Mouse (Mus musculus): ENCODE measurements at regions not wholly inside any gene's neighbourhood (a gene's known extent, or its start where the extent isn't known, plus 50 kb on each side); places are given as distances from the start of the nearest gene placed in this dataset.

GRCm38 (mm10) chr9:61310574-61310973, 61.6 kb upstream of the Tle3 start:
- Histone ChIP-seq H3K4me3 (replicated peaks; ENCODE audit: low read length) (no peak overlapping the region), H3K36me3 (ENCODE audit: insufficient read depth, low read length) (no peaks in the 10 kb centered on the region), H3K27me3 (ENCODE audit: insufficient read depth, low read length) (peaks cover 22% of the 10 kb centered on the region), H3K9me3 (ENCODE audit: low read length) (no peaks in the 10 kb centered on the region), H3K4me1 (replicated peaks; ENCODE audit: low read depth, low read length) (peaks cover 40% of the 10 kb centered on the region)
- TF ChIP-seq CTCF (conservative IDR thresholded peaks at IDR 0.05; ENCODE audit: low read length) = no peak
- no peak for TF ChIP-seq NANOG (IDR thresholded peaks at IDR 0.05; ENCODE audit: borderline replicate concordance, low read length)
- TF ChIP-seq POU5F1 (IDR thresholded peaks at IDR 0.05; ENCODE audit: borderline replicate concordance, low read length) = no peak

- H3K9me3 ChIP-seq (ENCODE audit: low read length) = no peaks in the 10 kb centered on the region
- no peak overlapping the region for H3K4me3 ChIP-seq (replicated peaks; ENCODE audit: low read length)
- no peak for TF ChIP-seq POU5F1 (IDR thresholded peaks at IDR 0.05; ENCODE audit: borderline replicate concordance, low read length)
- TF ChIP-seq CTCF (conservative IDR thresholded peaks at IDR 0.05; ENCODE audit: low read length) = no peak
- TF ChIP-seq NANOG (IDR thresholded peaks at IDR 0.05; ENCODE audit: borderline replicate concordance, low read length) = no peak
These were observed 60.6 kb upstream of the Tle3 start for GRCm38 (mm10) chr9:61311604-61312003.

GRCm38 (mm10) chr9:61314630-61315179, 57.5 kb upstream of the Tle3 start:
- TF ChIP-seq NANOG (IDR thresholded peaks at IDR 0.05; ENCODE audit: borderline replicate concordance, low read length) (no peak), CTCF (conservative IDR thresholded peaks at IDR 0.05; ENCODE audit: low read length) (no peak), POU5F1 (IDR thresholded peaks at IDR 0.05; ENCODE audit: borderline replicate concordance, low read length) (no peak)
- peaks cover 27% of the 10 kb centered on the region for H3K27me3 ChIP-seq (ENCODE audit: insufficient read depth, low read length)
- peaks cover 77% of the 10 kb centered on the region for H3K4me1 ChIP-seq (replicated peaks; ENCODE audit: low read depth, low read length)

More at GRCm38 (mm10) chr9:61311604-61312003, 60.6 kb upstream of the Tle3 start:
- Histone ChIP-seq H3K4me1 (replicated peaks; ENCODE audit: low read depth, low read length) (peaks cover 50% of the 10 kb centered on the region), H3K27me3 (ENCODE audit: insufficient read depth, low read length) (peaks cover 22% of the 10 kb centered on the region), H3K36me3 (ENCODE audit: insufficient read depth, low read length) (no peaks in the 10 kb centered on the region)

DNA sequence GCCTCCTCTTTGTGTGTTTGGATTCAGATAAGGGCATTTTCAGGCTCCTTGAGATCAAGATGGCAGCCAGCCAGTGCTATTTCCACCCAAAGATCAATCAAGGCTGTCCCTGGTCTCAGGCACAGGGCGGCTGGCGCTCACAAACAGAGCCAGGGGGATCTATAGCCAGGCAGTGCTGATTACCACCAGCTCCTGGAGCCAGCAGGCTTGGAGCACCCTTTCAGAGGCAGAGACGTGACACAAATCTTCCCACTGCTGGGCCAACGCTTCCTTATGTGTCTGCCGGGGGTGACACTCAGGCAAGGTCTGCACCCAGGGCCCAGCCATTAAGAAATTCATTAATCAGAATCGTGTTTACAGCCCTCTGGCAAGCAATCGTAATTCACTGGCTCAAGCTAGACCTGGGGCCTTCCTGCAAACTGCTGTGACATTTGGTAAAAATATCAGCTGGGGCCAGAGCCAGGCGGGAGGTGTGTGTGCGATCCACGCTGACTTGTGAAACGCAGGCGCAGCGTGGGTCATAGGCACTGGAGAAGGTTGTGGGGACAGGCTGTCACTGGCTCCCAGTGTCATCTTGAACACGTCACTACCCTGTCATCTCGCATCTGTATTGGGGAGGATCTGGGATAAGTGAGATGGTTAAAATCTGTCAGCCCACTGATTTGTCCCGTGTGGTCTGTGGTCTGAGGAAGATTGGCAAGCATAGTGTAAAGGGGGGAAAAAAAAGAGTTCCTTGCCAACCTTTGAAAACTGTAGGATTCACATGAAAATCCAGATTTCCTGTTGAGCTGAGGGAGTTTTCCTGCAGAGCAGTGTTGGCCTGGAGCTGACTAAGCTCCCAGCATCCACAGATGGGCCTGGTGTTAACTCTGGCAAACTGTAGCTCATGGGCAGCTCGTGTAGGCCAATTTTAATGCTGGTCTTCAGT, 56.5 kb upstream of the Tle3 start:
- H3K9me3 ChIP-seq (ENCODE audit: low read length) = peaks cover 4% of the 10 kb centered on the region; the same call in 1 of the 2 replicates
- H3K27me3 ChIP-seq (ENCODE audit: insufficient read depth, low read length) = peaks cover 19% of the 10 kb centered on the region
- peaks cover 86% of the 10 kb centered on the region for H3K4me1 ChIP-seq (replicated peaks; ENCODE audit: low read depth, low read length)
- TF ChIP-seq NANOG (IDR thresholded peaks at IDR 0.05; ENCODE audit: borderline replicate concordance, low read length) (no peak), POU5F1 (IDR thresholded peaks at IDR 0.05; ENCODE audit: borderline replicate concordance, low read length) (no peak), CTCF (conservative IDR thresholded peaks at IDR 0.05; ENCODE audit: low read length) (no peak)
- H3K4me3 ChIP-seq (replicated peaks; ENCODE audit: low read length) = peak overlapping the region; percentile 1; the same call in 1 of the 2 replicates
- no peaks in the 10 kb centered on the region for H3K36me3 ChIP-seq (ENCODE audit: insufficient read depth, low read length)

More at GRCm38 (mm10) chr9:61314630-61315179, 57.5 kb upstream of the Tle3 start:
- Histone ChIP-seq H3K36me3 (ENCODE audit: insufficient read depth, low read length) (no peaks in the 10 kb centered on the region), H3K9me3 (ENCODE audit: low read length) (peaks cover 4% of the 10 kb centered on the region; the same call in 1 of the 2 replicates), H3K4me3 (replicated peaks; ENCODE audit: low read length) (peak overlapping the region; percentile 1; the same call in 1 of the 2 replicates)

- Histone ChIP-seq H3K9me3 (ENCODE audit: low read length) (peaks cover 4% of the 10 kb centered on the region; the same call in 1 of the 2 replicates), H3K36me3 (ENCODE audit: insufficient read depth, low read length) (no peaks in the 10 kb centered on the region), H3K4me1 (replicated peaks; ENCODE audit: low read depth, low read length) (peaks cover 89% of the 10 kb centered on the region), H3K27me3 (ENCODE audit: insufficient read depth, low read length) (peaks cover 14% of the 10 kb centered on the region), H3K4me3 (replicated peaks; ENCODE audit: low read length) (no peak overlapping the region)
- TF ChIP-seq CTCF (conservative IDR thresholded peaks at IDR 0.05; ENCODE audit: low read length) (no peak), NANOG (IDR thresholded peaks at IDR 0.05; ENCODE audit: borderline replicate concordance, low read length) (no peak), POU5F1 (IDR thresholded peaks at IDR 0.05; ENCODE audit: borderline replicate concordance, low read length) (no peak)
These were observed 55.7 kb upstream of the Tle3 start for GRCm38 (mm10) chr9:61316442-61316841.

DNA sequence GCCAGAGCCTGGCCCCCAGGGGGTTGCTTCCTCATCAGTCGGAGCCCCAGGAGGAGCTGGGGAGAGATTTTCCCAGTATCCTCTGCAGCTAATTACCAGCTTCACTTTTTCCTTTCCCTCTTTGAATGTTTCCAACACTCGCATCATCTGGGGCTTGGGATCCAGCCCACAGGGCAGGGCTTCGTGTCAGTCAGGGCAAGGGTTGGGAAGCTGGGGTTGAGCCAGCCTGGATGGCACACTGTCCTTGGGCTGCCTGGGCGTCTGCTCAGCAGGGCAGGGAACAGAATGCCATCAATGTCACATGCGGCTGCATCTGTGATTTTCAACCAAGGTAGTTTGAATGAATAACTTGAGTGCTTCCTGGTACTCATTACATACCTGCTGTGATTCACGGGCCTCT, 52.4 kb upstream of the Tle3 start:
- Histone ChIP-seq H3K4me3 (replicated peaks; ENCODE audit: low read length) (no peak overlapping the region), H3K27me3 (ENCODE audit: insufficient read depth, low read length) (peaks cover 23% of the 10 kb centered on the region), H3K9me3 (ENCODE audit: low read length) (peaks cover 4% of the 10 kb centered on the region; the same call in 1 of the 2 replicates), H3K4me1 (replicated peaks; ENCODE audit: low read depth, low read length) (peaks cover 94% of the 10 kb centered on the region), H3K36me3 (ENCODE audit: insufficient read depth, low read length) (no peaks in the 10 kb centered on the region)
- peak; percentile 32; the same call in 1 of the 2 replicates for TF ChIP-seq NANOG (IDR thresholded peaks at IDR 0.05; ENCODE audit: borderline replicate concordance, low read length)
- TF ChIP-seq POU5F1 (IDR thresholded peaks at IDR 0.05; ENCODE audit: borderline replicate concordance, low read length) = no peak

DNA sequence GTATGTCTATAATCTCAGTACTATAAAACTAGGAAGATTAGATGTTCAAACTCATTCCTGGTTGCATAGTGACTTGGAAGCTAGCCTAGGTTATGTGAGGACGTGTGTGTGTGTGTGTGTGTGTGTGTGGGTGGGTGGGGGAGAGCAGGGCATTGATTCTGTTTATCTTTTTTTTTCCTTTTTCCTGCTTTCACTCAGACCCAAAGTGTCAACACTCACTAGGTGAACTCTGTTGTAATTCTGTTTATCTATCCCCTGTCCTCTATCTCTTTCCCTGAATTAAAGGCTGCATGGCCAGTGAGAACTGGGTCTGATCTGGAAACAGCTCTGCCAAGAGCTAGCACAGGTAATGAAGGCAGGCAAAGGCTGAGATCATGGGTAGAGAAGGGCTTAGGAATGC, 50.9 kb upstream of the Tle3 start:
- TF ChIP-seq NANOG (IDR thresholded peaks at IDR 0.05; ENCODE audit: borderline replicate concordance, low read length) (no peak), CTCF (conservative IDR thresholded peaks at IDR 0.05; ENCODE audit: low read length) (no peak), POU5F1 (IDR thresholded peaks at IDR 0.05; ENCODE audit: borderline replicate concordance, low read length) (no peak)
- Histone ChIP-seq H3K36me3 (ENCODE audit: insufficient read depth, low read length) (no peaks in the 10 kb centered on the region), H3K4me3 (replicated peaks; ENCODE audit: low read length) (no peak overlapping the region), H3K27me3 (ENCODE audit: insufficient read depth, low read length) (peaks cover 29% of the 10 kb centered on the region), H3K4me1 (replicated peaks; ENCODE audit: low read depth, low read length) (peaks cover 92% of the 10 kb centered on the region), H3K9me3 (ENCODE audit: low read length) (peaks cover 4% of the 10 kb centered on the region; the same call in 1 of the 2 replicates)

GRCm38 (mm10) chr9:61321825-61322224, 50.3 kb upstream of the Tle3 start:
- Histone ChIP-seq H3K36me3 (ENCODE audit: insufficient read depth, low read length) (no peaks in the 10 kb centered on the region), H3K9me3 (ENCODE audit: low read length) (peaks cover 4% of the 10 kb centered on the region; the same call in 1 of the 2 replicates), H3K27me3 (ENCODE audit: insufficient read depth, low read length) (peaks cover 33% of the 10 kb centered on the region), H3K4me1 (replicated peaks; ENCODE audit: low read depth, low read length) (peaks cover 87% of the 10 kb centered on the region), H3K4me3 (replicated peaks; ENCODE audit: low read length) (no peak overlapping the region)
- no peak for TF ChIP-seq POU5F1 (IDR thresholded peaks at IDR 0.05; ENCODE audit: borderline replicate concordance, low read length)
- TF ChIP-seq CTCF (conservative IDR thresholded peaks at IDR 0.05; ENCODE audit: low read length) = no peak
- no peak for TF ChIP-seq NANOG (IDR thresholded peaks at IDR 0.05; ENCODE audit: borderline replicate concordance, low read length)
